Mouse (Mus musculus): ENCODE data around the gene Plagl1.

Plagl1 gene

DNA sequence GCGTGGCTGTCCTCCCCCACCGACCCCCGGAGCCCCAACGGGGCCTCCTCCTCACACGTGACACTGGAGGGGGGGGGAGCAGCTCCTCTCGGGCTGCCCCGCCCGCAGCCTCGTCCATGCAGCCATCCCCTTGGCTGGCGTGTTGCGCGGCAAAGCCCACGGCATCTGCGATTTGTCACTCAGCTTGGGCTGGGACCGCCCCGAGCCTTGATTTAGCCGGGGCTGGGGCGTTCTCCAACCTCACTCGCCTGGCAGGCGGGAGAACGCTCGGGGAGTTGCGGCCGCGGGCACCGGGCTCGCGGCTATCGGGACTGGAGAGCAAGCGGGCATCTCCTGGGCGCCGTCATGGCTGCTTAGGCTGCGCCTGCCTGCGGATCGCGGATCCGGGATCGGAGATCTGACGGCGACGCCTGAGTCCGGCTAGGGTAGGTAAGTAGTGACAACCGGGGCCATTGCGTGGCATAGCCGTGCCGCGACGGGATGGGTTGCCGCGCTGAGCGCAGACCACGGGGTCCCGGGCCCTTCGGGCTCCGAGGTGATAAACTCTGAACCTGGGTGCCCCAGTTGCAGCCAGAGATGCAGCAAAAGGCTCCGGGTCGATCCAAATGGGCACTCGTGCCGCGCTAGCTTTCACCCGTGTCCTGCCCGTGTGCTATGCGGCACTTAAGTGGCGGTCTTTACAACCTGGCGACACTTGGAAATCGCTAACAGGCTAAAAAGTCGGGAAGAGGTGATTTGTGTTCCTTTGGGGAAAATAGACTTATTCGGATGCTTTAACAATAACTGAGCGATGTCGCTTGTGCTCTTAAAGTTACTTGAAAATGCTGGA is 30.5 kb downstream of the Plagl1 start:
- DNase-seq: peak; percentile 78

DNA sequence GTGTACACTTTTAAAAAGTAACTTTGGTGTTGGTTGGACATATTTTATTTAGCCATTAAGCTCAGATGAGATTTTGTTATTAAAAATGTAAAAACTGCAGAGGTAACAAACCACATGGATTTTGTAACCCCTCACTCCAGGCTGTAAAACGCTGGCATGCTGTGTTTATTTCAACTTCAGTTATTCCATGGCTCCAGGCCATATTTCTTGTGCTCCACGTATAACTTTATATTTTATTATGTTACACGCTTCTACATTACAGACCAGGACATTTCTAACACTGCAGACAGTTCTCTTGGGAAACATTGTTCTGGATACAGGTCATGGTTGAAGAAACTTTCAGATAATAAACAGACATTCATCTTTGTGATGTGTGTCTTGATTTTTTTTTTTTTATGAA is 32.7 kb downstream of the Plagl1 start:
- DNase-seq: no peak

DNA sequence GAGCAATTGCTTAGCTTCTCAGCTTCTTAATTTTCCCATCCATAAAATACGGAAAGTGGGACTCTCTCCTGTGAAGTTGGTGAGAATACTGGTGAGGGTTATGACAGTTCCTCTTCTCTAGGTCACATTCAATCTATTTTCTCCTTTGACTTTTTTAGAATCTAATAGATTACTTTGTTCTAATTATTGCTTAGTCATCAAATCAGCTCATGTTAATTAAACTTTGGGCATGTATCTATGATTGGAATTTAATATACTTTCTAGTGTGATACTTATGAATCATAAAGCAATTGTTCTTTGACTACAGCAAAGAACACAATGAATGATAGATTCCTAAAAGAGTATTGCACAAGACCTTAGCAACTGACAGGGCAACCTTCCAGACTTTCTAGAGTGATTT is 38.6 kb downstream of the Plagl1 start:
- DNase-seq: no peak

DNA sequence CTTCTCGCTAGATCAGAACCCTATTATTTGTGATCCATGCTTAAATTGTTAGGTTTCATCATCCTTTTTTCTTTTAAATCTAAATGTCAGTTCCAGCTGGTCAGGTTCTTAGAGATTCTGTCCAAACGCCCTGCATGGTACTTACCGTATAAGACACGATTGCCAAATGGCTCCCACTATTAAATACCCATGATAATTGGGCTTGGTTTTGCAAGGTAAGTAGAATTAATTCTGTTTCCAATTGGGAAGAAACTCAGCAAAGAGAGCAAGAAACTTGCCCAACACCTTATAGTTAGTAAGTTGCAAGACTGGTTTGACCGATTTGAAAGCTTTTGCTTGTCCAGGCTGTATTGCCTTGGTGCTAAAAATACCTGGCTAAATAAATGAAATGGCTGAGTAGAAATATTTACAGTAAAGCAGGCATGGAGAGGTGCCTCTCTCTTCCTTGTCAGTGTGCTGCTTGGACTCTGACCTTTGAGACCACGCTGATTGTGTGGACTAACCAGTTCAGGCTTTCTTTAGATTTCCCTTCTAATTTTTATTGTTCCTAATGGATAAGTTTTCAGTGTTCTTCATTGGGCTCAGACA is 39.9 kb downstream of the Plagl1 start:
- no peak for DNase-seq

DNA sequence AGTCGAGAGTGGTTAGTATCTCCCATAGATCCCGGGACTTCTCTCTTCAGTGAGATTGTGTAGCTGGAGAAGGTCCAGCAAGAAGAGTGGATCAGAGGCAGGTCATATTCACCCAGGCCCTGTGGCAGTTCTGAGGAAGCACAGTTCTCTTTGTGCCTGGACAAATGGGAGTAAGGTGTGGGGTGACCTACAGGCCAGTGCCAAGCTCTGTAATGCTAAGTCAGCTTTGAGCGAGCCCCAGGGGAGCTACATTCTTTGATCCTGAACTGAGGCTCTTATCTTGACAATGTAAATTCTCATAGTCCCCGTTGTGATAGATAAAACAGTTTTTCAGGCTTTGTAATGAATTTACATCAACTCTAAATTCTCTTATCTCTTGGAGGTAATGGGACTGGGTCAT is 42.1 kb downstream of the Plagl1 start:
- no peak for DNase-seq

DNA sequence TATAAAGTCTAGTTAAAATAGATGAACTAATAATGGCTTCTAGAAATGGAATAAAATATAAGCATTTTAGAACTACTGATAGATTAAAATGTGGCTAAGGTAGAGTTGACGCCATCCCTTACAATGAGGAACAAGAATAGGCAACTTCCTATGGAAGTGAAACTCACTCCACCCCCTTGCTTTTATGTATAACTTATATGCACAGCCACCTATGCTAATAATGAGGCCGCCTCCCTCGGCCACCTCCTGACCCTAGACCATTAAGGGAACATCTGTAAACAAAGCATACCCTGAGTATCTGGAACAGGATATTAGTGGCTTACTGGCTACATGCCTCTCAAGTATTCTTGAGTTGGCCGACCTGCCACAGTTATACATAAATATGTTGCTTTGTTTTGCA is 43.5 kb downstream of the Plagl1 start:
- DNase-seq: no peak

DNA sequence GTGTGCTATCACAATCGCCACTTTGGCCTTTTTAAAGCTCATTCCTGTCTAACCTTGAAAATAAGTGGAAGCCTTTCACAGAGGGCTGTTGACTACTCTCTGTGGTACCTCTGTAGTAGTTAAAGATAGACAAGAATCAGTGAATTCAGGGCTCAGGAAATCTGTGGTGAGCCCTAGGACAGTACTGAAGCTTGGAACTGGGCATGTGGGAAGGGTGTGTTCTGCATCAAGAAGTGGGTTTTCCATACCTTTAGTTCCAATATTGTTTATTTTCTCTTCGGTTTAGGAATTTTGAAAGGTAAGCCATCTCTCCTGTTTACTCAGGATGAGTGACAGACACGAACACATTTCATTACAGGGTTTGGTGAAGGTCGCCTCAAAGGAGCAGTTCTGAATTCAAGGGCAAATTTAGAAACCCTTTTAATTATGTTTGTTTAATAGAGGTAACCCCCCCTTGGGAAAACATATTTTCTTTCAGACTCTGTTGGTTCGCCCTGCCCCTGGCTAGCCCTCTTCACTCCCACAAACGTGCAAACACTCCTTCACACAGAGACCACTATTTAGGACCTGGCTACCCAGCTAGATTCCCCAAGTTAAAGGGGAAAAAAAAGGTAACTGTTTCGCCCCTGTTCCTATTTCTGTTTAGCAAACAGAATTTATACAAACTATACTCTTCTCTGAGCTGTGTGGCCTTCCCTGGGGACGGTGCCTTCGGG is 46.8 kb downstream of the Plagl1 start:
- DNase-seq: no peak

DNA sequence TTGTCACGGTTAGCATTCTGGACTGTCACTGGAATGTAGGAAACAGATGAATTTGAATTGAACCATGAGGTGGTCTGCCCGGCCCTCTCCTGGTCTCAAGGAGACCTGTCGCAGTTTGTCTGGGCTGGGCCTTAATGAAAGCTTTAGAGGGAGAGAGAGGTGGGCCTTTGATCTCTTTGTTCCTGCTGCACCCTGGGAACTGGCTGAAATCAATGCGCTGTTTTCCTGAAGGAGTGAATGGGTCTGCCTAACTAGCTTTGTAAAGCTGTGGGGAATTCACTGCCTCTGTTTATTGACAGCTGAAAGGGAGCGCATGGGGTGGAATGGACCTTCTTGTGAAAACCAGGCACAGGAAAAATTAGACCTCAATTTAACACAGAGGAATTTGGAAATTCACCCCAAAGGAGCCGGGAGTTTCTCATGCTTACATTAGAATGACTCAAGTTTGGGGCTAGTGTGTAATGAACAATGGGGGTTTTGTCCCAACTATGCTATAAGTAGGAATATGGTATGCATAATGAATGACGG is 47.8 kb downstream of the Plagl1 start:
- no peak for DNase-seq

DNA sequence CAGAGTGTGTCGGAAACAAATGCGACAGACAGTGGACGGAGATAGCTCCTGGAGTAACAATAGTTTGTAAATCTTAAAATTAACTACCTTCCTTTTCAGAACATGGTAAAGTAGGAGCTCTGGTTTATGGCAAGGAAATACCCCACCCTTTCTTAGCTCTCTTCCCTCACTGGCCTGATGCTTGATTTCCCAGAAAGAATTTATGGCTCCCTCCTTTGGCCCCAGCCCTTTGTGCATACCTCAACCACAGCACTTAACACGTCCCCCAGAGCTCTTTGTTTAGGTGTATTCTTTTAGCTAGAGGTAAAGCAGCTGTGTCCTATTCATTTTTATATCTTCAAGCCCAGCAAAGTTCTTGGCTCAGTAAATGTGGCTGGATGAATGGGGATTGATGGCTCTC is 48.5 kb downstream of the Plagl1 start:
- no peak for DNase-seq

DNA sequence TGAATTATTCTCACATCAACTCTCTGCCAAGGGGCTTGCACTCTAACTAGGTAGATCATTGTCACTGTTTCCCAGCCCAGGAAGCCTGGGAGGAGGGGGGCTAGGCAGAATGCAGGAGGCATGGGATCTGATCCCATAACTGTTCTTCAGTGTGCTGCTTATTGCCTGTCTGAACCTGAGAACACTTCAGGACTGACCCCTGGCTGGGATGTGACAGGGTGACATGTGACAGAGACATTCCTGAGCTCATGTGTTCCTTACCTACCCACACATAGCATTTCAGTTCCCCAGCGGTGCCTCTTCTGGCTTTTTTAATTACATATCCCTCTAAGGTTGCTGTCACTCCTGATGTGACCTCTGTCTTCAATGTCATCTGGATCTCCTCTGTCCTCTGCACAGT is 49.5 kb downstream of the Plagl1 start:
- DNase-seq: no peak

DNA sequence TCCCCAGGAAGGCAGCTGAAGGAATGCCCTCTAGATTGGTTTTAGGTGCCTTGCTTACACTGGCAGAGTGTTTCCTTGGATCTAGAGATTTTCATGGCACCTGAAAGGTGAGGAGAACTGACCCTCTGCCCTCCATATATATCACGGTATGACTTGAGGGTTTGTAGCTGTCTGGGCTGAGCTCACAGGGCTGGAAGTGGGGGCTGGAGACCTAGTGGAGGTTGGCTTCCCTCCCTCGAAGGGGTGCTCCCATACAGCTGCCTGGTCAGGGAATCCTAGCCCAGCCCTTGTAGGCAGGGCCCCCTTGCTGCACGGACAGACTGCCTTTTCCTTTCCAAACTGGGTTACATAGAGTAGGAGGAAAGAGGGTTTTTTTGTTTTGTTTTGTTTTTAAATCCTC is 52.5 kb downstream of the Plagl1 start:
- no peak for DNase-seq

DNA sequence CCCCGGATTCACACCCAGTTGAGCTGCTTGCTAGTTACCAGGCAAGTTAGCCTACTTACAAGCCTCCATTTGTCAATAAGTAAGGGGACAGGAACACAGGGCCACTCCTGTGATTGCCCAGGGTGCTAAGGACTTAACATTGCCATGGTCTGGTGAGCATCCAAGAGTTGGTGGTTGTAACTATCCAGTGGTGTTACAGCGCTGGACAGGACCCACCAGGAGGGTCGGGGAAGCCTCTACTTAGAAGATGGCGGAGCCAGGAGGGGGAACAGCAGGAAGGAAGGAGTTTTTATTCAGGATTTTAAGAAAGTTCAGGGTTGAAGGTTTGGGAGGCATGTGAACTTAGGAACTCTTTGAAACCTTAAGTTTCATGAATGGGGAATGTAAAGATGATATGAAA is 53.3 kb downstream of the Plagl1 start:
- DNase-seq: no peak

DNA sequence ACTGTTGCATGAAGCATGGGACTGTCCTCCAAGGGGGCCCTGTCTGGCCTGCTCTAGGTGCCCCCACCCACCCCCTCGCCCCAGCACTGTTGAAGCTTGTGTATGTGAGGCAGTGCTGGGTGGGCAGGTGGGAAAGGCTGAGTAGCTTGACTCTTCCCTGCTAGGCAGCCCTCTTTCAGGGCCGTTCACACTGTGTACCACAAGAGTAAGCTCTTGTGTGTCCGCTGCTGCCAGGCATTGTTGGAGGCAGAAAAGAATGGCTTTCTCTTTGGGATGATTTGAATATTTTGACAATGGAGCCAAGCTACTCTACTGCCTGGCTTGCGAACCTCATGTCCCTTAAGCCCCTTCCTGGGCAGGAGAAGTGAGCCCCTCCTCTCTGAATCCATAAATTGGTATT is 54.7 kb downstream of the Plagl1 start:
- no peak for DNase-seq

DNA sequence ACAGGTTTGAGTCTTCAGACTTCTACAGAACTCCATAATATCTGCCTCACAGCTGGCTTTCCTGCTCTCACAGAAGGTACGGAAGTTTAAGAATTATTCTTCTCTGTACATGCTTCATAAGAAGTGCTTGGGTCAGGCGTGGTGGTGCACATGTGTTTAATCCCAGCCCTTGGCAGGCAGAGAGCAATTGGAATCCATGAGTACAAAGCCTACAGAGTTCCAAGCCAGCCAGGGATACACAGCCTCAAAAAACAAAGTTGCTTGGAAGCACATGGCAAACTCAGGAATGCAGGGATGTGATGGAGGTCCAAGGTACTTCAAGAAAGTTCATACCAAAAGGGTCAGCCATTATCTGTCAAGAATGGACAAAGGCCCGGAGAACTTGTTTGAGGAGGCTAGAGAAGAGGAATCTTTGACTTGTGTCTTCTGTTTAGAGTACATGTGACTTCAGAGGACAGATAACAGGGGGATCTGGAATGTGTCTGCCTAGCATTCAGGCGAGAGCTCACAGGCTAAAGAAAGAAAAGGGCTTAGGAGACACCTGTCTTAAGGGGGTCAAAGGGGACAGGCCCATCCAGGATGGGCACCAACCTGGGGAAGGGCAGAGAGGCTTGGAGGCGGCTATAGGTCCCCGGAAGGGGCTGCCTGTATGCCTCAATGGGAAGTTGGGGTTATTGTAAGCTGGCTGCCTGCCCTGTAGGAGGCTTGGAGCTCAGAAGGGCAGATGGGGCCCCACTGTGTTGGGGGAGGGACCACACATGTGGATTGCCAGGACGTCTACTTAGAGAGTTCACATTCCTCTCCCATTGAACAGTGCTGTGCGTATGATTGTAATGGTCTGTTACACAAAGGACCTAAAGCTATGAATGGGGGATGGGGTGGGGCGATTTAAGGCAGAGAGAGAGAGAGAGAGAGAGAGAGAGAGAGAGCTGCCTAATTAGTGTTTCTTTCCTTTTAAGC is 56.7 kb downstream of the Plagl1 start:
- DNase-seq: no peak

DNA sequence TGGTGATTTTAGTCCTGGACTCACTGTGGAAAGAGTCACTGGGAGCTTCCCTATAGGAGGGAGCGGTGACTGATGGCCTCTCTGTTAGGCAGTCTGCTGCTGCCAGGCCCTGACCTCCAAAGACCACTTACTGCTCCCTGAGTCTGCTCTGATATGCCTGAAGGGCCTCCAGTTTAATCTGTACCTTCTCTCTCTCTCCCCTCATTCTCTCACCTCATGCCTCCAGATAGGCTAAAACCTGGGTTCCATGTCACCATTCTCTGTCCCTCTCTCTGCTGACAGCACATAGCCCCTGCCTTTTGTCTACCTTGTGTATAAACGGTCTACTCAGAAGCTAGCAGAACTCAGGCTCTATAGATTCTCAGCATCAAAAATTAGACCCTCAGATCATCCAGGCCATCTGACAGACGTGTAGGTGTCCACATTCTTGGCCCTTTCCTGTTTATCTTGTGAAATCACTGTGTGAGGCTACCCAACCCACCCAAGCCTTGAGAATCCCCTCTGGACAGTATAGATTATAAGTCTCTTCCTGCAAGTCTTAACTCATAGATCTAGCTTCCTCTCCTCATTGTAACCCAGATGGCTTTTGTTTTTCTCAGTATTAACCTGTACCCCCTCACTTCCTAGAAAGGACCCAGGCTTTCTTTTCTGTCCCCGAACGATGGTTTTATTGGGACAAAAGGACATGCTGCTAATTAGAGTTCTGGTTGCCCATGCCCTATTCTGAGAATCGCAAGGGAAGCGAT is 57.9 kb downstream of the Plagl1 start:
- no peak for DNase-seq

DNA sequence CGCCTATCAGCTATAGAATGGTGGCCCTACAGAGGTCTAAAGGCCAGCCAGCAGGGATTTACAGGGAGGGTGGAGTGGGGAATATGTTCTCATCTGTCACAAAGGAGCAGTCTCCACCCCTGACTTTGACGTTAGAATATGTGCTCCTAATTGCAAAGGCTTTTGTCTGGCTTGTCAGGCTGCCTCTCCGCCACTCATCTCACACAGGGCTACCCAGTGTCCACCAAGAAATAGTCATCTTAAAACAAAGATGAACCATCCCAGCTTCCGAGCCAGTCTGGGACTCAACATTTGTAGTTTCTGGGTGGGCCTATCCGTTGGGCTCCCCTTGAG is 58.4 kb downstream of the Plagl1 start:
- DNase-seq: no peak

DNA sequence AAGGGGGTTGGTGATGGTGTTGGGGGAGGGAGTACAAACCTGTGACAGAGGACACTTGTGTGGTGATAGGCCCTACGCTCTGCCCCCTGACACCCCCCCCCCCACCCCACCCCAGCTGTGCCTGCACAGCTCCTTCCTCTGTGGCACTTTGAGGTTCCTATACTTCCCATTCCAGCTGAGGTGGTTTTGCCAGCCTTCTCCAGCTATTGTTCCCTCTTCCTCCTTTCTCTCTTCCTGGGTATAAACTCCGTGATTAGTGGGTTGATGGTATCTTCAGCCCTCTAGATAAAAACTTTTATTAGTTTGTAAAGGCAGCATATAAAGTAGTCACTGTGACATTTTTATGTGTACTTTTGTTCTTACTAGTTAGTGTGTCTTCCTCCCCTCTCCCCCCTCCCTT is 59.0 kb downstream of the Plagl1 start:
- DNase-seq: no peak

DNA sequence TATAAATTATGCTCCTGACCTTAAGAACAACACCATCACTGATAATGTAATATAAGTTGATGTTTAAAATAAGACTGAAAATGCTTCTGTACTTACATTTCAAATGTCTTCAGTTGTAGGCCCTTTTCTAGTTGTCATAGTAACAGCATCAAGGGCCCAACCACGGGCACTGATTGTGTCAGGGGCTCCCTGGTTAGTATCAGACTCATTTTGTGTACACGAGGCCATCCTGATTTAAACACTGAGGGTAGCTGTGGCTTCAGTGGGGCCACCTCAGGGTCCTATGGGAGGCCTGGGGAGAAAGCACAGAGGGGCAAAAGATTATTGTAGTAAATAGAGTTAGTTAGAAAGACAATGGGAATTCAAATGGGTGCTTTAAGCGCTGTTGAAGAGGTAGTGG is 65.5 kb downstream of the Plagl1 start:
- DNase-seq: no peak

DNA sequence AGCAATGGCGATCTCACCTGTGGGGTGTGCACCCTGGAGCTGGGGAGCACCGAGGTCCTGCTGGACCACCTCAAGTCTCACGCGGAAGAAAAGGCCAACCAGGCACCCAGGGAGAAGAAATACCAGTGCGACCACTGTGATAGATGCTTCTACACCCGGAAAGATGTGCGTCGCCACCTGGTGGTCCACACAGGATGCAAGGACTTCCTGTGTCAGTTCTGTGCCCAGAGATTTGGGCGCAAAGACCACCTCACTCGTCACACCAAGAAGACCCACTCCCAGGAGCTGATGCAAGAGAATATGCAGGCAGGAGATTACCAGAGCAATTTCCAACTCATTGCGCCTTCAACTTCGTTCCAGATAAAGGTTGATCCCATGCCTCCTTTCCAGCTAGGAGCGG is 67.0 kb downstream of the Plagl1 start:
- DNase-seq: no peak

DNA sequence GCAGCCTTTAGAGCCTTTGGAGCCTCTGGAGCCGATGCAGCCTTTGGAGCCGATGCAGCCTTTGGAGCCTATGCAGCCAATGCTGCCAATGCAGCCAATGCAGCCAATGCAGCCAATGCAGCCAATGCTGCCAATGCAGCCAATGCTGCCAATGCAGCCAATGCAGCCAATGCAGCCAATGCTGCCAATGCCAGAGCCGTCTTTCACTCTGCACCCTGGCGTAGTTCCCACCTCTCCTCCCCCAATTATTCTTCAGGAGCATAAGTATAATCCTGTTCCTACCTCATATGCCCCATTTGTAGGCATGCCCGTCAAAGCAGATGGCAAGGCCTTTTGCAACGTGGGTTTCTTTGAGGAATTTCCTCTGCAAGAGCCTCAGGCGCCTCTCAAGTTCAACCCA is 67.6 kb downstream of the Plagl1 start:
- no peak for DNase-seq

DNA sequence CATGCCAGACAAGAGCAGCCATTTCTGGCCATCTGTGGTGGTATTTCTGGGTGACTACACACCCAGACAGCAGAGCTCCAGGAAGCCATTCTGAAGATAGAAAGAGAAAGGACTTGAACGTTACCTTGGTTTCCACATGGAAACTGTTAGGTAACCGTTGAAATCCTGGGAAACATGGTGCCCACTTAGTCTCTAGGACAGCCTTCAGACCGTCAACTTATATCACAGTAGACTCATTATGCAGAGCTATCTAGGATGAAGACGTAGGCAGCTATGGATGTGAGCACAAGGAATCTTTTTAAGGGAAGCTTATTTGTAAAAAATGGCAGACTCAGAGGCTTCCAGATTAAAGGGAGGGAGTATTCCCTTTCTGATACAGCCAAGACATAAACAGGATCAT is 73.5 kb downstream of the Plagl1 start:
- no peak for DNase-seq

DNA sequence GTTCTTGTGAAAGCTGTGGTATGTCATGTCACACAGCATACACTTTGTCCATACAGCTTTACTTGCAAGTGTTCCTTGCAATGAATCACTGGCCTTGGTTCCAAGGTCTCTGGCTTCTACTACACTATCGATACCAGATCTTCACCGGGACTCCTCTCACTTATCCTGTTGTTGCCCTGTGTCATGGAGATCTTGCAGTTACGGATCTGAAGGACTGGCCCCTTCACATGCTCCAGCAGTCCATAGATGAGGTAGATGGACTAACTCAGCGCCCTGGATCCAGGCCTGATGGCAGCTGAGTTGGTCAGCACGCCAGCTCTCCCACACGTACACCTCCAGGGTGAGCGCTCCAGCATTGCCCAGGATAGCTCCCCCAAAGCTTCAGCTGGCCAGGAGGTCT is 75.0 kb downstream of the Plagl1 start:
- DNase-seq: no peak

Data from cerebellum, adult 11-12 months (tissue).